Mouse (Mus musculus): Measurements from ENCODE around the gene Slc35d2.

GRCm38 (mm10) chr13:64064276-64064675 is 64.9 kb downstream of the Slc35d2 start:
- TF ChIP-seq TCF12 (IDR thresholded peaks at IDR 0.05; ENCODE audit: insufficient read depth, poor library complexity, severe bottlenecking) (no peak), POLR2A (IDR thresholded peaks at IDR 0.05; ENCODE audit: insufficient read length, low read depth) (no peak), E2F4 (IDR thresholded peaks at IDR 0.05; ENCODE audit: insufficient read depth) (no peak), USF1 (IDR thresholded peaks at IDR 0.05; ENCODE audit: low read depth) (no peak), MAX (IDR thresholded peaks at IDR 0.05; ENCODE audit: low read depth) (no peak), POLR2AphosphoS2 (IDR thresholded peaks at IDR 0.05; ENCODE audit: insufficient read length, low read depth) (no peak), REST (IDR thresholded peaks at IDR 0.05; ENCODE audit: insufficient read depth, insufficient read length) (no peak), MYOD1 (IDR thresholded peaks at IDR 0.05; ENCODE audit: control insufficient read depth in 1 of 3, insufficient read length in 2 of 3, low read depth in 2 of 3) (no peak), SRF (IDR thresholded peaks at IDR 0.05; ENCODE audit: control insufficient read depth, insufficient read length, low read depth) (no peak)

Data from myocyte (in vitro differentiated cells).